Mouse (Mus musculus) urinary bladder, adult 2 months (tissue): ENCODE data around the gene Mrgprx2. TPM values are rescaled to one million over a fixed set of nuclear protein-coding genes. Genes with fewer than 3 reads are reported as not detected.
"Not testable (repeated sequence)": the region's sequence is repeated elsewhere in the genome, so short reads cannot be mapped to it uniquely, and the experiment has no call there.

Experiments
- DNase-seq: peaks from one replicate; pipeline ENCODE4 v3.0.0; 2022; ENCODE audit warnings: low spot score
- polyA plus RNA-seq: library from polyadenylated mRNA; depleted of rRNA; stranded (reverse); fragments of >200 nt; gene quantifications from 2 replicates; pipeline ENCODE4 v1.2.3, GENCODE M21; 2012; rRNA removed

Gene Mrgprx2
- polyA plus RNA-seq: 0.15 and 0.16 TPM in 2 replicates

GRCm38 (mm10) chr7:48499221-48499620 lies at the start of gene Mrgprx2:
Gene Mrgprx2, minus strand, starts transcription at chr7:48499321.
- DNase-seq: no peak

- no peak for DNase-seq
These were observed 42.9 kb downstream of the Mrgprx2 start, which contains the start of gene Mrgprb1 for GRCm38 (mm10) chr7:48456242-48456641. Gene Mrgprb1, minus strand, starts transcription at chr7:48456342.

- DNase-seq: no peak
These were observed 62.5 kb downstream of the Mrgprx2 start for GRCm38 (mm10) chr7:48436581-48436980.

- DNase-seq: not testable (repeated sequence)
These were observed 63.2 kb downstream of the Mrgprx2 start for GRCm38 (mm10) chr7:48435936-48436335.

Other genes starting within 250 kb of the Mrgprx2 start
- gene Mrgprb8, start 110.8 kb downstream of the Mrgprx2 start, polyA plus RNA-seq: not detected in 2 replicates
- gene Mrgprb1, start 43.0 kb downstream of the Mrgprx2 start, polyA plus RNA-seq: 0.37 and 0.47 TPM in 2 replicates
- 0.44 and 0.65 TPM in 2 replicates for gene Mrgprb2, start 58.8 kb upstream of the Mrgprx2 start, polyA plus RNA-seq
- gene Mrgprb3, start 144.5 kb upstream of the Mrgprx2 start, polyA plus RNA-seq: 0.07 and 0.08 TPM in 2 replicates